Mouse (Mus musculus) liver, embryonic 11.5 days (tissue): ENCODE data around the gene Maml2. TPM values are rescaled to one million over a fixed set of nuclear protein-coding genes. Genes with fewer than 3 reads are reported as not detected.

Experiments used
- ATAC-seq: fragments of 200-750 bp; cut with Nextera tagmentation; replicated peaks from 2 replicates; pipeline ENCODE4 v1.8.0; 2017; ENCODE audit warnings: moderate number of reproducible peaks, mild to moderate bottlenecking, moderate TSS enrichment, moderate library complexity; ENCODE audit not compliant: low FRiP score
- DNase-seq: peaks from one replicate; pipeline ENCODE4 v3.0.0-alpha.2; 2017; ENCODE audit warnings: low spot score
- H3K27ac ChIP-seq: fragments of 300-500 bp; sonication (generic); 2 replicates; pipeline ENCODE4 v1.5.1; 2014; ENCODE audit warnings: mild to moderate bottlenecking, low read depth, low read length, control low read depth
- H3K27me3 ChIP-seq: fragments of 300-500 bp; sonication (generic); replicated peaks from 2 replicates; pipeline ENCODE4 v1.6.1; 2014; ENCODE audit warnings: low read length, mixed read lengths; ENCODE audit not compliant: control insufficient read depth, insufficient read depth
- H3K36me3 ChIP-seq: fragments of 300-500 bp; sonication (generic); 2 replicates; pipeline ENCODE4 v1.6.1; 2014; ENCODE audit warnings: mild to moderate bottlenecking, low read length, moderate library complexity, mixed read lengths; ENCODE audit not compliant: control insufficient read depth, insufficient read depth
- H3K4me1 ChIP-seq: fragments of 300-500 bp; sonication (generic); replicated peaks from 2 replicates; pipeline ENCODE4 v1.6.1; 2014; ENCODE audit warnings: low read length, mixed read lengths; ENCODE audit not compliant: control insufficient read depth, insufficient read depth
- H3K4me2 ChIP-seq: fragments of 300-500 bp; sonication (generic); 2 replicates; pipeline ENCODE4 v1.6.1; 2014; ENCODE audit warnings: mild to moderate bottlenecking, control low read depth, moderate library complexity
- H3K4me3 ChIP-seq: fragments of 300-500 bp; sonication (generic); 2 replicates; pipeline ENCODE4 v1.5.1; 2014; ENCODE audit warnings: low read depth, low read length, control low read depth
- H3K9ac ChIP-seq: fragments of 300-500 bp; sonication (generic); 2 replicates; pipeline ENCODE4 v1.6.1; 2014; ENCODE audit warnings: low read depth, low read length, control low read depth
- H3K9me3 ChIP-seq: fragments of 300-500 bp; sonication (generic); 2 replicates; pipeline ENCODE4 v1.6.1; 2016; ENCODE audit warnings: low read length, inconsistent platforms, mixed read lengths; ENCODE audit not compliant: control insufficient read depth
- WGBS: fragments of 180-500 bp; shearing (Covaris S2); extraction: QIAGEN DNeasy Blood & Tissue Kit; methylation state at CpG from one replicate; pipeline ENCODE4 v1.1.7; 2014; 5-methylcytosine and 5-hydroxymethylcytosine counted together
- polyA plus RNA-seq: library from polyadenylated mRNA; unstranded; fragments of >200 nt; fragmentation: Nextera tagmentation; extraction: Ambion mirVana; gene quantifications from 2 replicates; pipeline ENCODE4 v1.2.1, GENCODE M21; 2014

Gene Maml2
- polyA plus RNA-seq, 1 experiment from 2014 or later, result 3.4 TPM

GRCm38 (mm10) chr9:13625215-13625614 lies 327.5 kb downstream of the Maml2 start:
- Histone ChIP-seq H3K27me3 (no peaks in the 10 kb centered on the region), H3K27ac (no peak overlapping the region), H3K4me1 (no peaks in the 10 kb centered on the region), H3K9me3 (no peaks in the 10 kb centered on the region), H3K36me3 (no peaks in the 10 kb centered on the region), H3K4me2 (no peak overlapping the region), H3K4me3 (no peak overlapping the region), H3K9ac (no peak overlapping the region)
- ATAC-seq (no peak), DNase-seq (no peak)
- 85% methylated on average over 3 of the region's 3 CpGs for WGBS

- 83% methylated on average over 3 of the region's 3 CpGs for WGBS
- H3K9me3 ChIP-seq, result no peaks in the 10 kb centered on the region
- no peak for ATAC-seq
- H3K27ac ChIP-seq, result no peak overlapping the region
- no peaks in the 10 kb centered on the region for H3K36me3 ChIP-seq
- no peak overlapping the region for H3K9ac ChIP-seq
- DNase-seq, result no peak
- H3K4me3 ChIP-seq, result no peak overlapping the region
- H3K27me3 ChIP-seq, result no peaks in the 10 kb centered on the region
- H3K4me1 ChIP-seq, result no peaks in the 10 kb centered on the region
- no peak overlapping the region for H3K4me2 ChIP-seq
Observed at GRCm38 (mm10) chr9:13626480-13626879, 328.7 kb downstream of the Maml2 start.

- H3K4me3 ChIP-seq, result no peak overlapping the region
- H3K27me3 ChIP-seq, result no peaks in the 10 kb centered on the region
- H3K9me3 ChIP-seq, result no peaks in the 10 kb centered on the region
- no peak for ATAC-seq
- no peaks in the 10 kb centered on the region for H3K36me3 ChIP-seq
- no peak overlapping the region for H3K4me2 ChIP-seq
- no peak overlapping the region for H3K9ac ChIP-seq
- 84% methylated on average over 1 of the region's 1 CpGs for WGBS
- H3K4me1 ChIP-seq, result no peaks in the 10 kb centered on the region
- no peak overlapping the region for H3K27ac ChIP-seq
- no peak for DNase-seq
Observed at GRCm38 (mm10) chr9:13633371-13633770, 335.6 kb downstream of the Maml2 start.

GRCm38 (mm10) chr9:13639655-13640054 lies 341.9 kb downstream of the Maml2 start:
- DNase-seq (no peak), ATAC-seq (no peak)
- no peaks in the 10 kb centered on the region for H3K4me1 ChIP-seq
- no peaks in the 10 kb centered on the region for H3K36me3 ChIP-seq
- H3K27ac ChIP-seq, result no peak overlapping the region
- H3K4me3 ChIP-seq, result no peak overlapping the region
- H3K9me3 ChIP-seq, result no peaks in the 10 kb centered on the region
- 60% methylated on average over 3 of the region's 3 CpGs for WGBS
- no peak overlapping the region for H3K9ac ChIP-seq
- no peak overlapping the region for H3K4me2 ChIP-seq
- H3K27me3 ChIP-seq, result no peaks in the 10 kb centered on the region

- no peak overlapping the region for H3K4me3 ChIP-seq
- no peaks in the 10 kb centered on the region for H3K4me1 ChIP-seq
- H3K27me3 ChIP-seq, result no peaks in the 10 kb centered on the region
- H3K9ac ChIP-seq, result no peak overlapping the region
- WGBS, result 78% methylated on average over 5 of the region's 5 CpGs
- no peak for DNase-seq
- no peak overlapping the region for H3K27ac ChIP-seq
- H3K9me3 ChIP-seq, result no peaks in the 10 kb centered on the region
- H3K36me3 ChIP-seq, result no peaks in the 10 kb centered on the region
- no peak for ATAC-seq
- H3K4me2 ChIP-seq, result no peak overlapping the region
Observed at GRCm38 (mm10) chr9:13645153-13645552, 347.4 kb downstream of the Maml2 start.

GRCm38 (mm10) chr9:13651065-13651464 lies 353.3 kb downstream of the Maml2 start:
- ATAC-seq (no peak), DNase-seq (no peak)
- peaks cover 2% of the 10 kb centered on the region; the same call in 1 of the 2 replicates for H3K4me1 ChIP-seq
- H3K4me3 ChIP-seq, result no peak overlapping the region
- no peak overlapping the region for H3K9ac ChIP-seq
- 76% methylated on average over 2 of the region's 2 CpGs for WGBS
- no peak overlapping the region for H3K27ac ChIP-seq
- H3K4me2 ChIP-seq, result no peak overlapping the region
- H3K27me3 ChIP-seq, result no peaks in the 10 kb centered on the region
- H3K9me3 ChIP-seq, result no peaks in the 10 kb centered on the region
- H3K36me3 ChIP-seq, result no peaks in the 10 kb centered on the region

- Histone ChIP-seq H3K36me3 (no peaks in the 10 kb centered on the region), H3K27me3 (no peaks in the 10 kb centered on the region), H3K4me3 (no peak overlapping the region), H3K9me3 (no peaks in the 10 kb centered on the region), H3K9ac (no peak overlapping the region), H3K27ac (no peak overlapping the region), H3K4me2 (no peak overlapping the region), H3K4me1 (peaks cover 2% of the 10 kb centered on the region; the same call in 1 of the 2 replicates)
- 79% methylated on average over 4 of the region's 4 CpGs for WGBS
- DNase-seq (no peak), ATAC-seq (no peak)
Observed at GRCm38 (mm10) chr9:13651828-13652227, 354.1 kb downstream of the Maml2 start.

GRCm38 (mm10) chr9:13652389-13652877 lies 354.7 kb downstream of the Maml2 start:
- Histone ChIP-seq H3K9me3 (no peaks in the 10 kb centered on the region), H3K36me3 (no peaks in the 10 kb centered on the region), H3K9ac (no peak overlapping the region), H3K27me3 (no peaks in the 10 kb centered on the region), H3K4me2 (no peak overlapping the region), H3K4me3 (no peak overlapping the region), H3K27ac (no peak overlapping the region), H3K4me1 (peaks cover 2% of the 10 kb centered on the region; the same call in 1 of the 2 replicates)
- no peak for ATAC-seq
- DNase-seq, result no peak
- 71% methylated on average over 8 of the region's 8 CpGs for WGBS

GRCm38 (mm10) chr9:13652917-13653316 lies 355.2 kb downstream of the Maml2 start:
- Histone ChIP-seq H3K36me3 (no peaks in the 10 kb centered on the region), H3K4me2 (no peak overlapping the region), H3K4me3 (no peak overlapping the region), H3K9ac (no peak overlapping the region), H3K27ac (no peak overlapping the region), H3K4me1 (peaks cover 2% of the 10 kb centered on the region; the same call in 1 of the 2 replicates), H3K27me3 (no peaks in the 10 kb centered on the region), H3K9me3 (no peaks in the 10 kb centered on the region)
- 34% methylated on average over 3 of the region's 3 CpGs for WGBS
- DNase-seq, result no peak
- no peak for ATAC-seq
